Mouse (Mus musculus): Measurements from ENCODE around the gene Fxyd3. TPM values are rescaled to one million over a fixed set of nuclear protein-coding genes. Genes with fewer than 3 reads are reported as not detected.
A peak's percentile ranks its signal among the peaks of the same experiment; 100 is the strongest.

Gene Fxyd3
- polyA plus RNA-seq, 1 experiment = not detected

- WGBS = 92% methylated on average over 14 of the region's 14 CpGs
- Histone ChIP-seq H3K4me1 (ENCODE audit: control insufficient read depth, insufficient read depth, low read length) (0 out of 2 replicates have a peak, but pooled peaks cover 4% of the 10 kb centered on the region), H3K4me3 (ENCODE audit: insufficient read depth, low read depth, low read length) (no peak overlapping the region), H3K27ac (ENCODE audit: insufficient read depth, low read depth, low read length) (no peak overlapping the region)
- no peak for TF ChIP-seq POLR2A (IDR thresholded peaks at IDR 0.05; ENCODE audit: insufficient read depth, low read depth, low read length)
- no peak for TF ChIP-seq CTCF (IDR thresholded peaks at IDR 0.05; ENCODE audit: insufficient read depth, low read depth, low read length)
Measured at GRCm38 (mm10) chr7:31069491-31069890, 7.0 kb downstream of the Fxyd3 start.

GRCm38 (mm10) chr7:31067836-31068235 lies 8.7 kb downstream of the Fxyd3 start:
- TF ChIP-seq POLR2A (IDR thresholded peaks at IDR 0.05; ENCODE audit: insufficient read depth, low read depth, low read length) = no peak
- no peak for TF ChIP-seq CTCF (IDR thresholded peaks at IDR 0.05; ENCODE audit: insufficient read depth, low read depth, low read length)
- no peaks in the 10 kb centered on the region for H3K4me1 ChIP-seq (ENCODE audit: control insufficient read depth, insufficient read depth, low read length)
- H3K27ac ChIP-seq (ENCODE audit: insufficient read depth, low read depth, low read length) = no peak overlapping the region
- H3K4me3 ChIP-seq (ENCODE audit: insufficient read depth, low read depth, low read length) = no peak overlapping the region
- WGBS = 31% methylated on average over 5 of the region's 5 CpGs

GRCm38 (mm10) chr7:31063074-31063560 lies 13.4 kb downstream of the Fxyd3 start:
- 87% methylated on average over 12 of the region's 12 CpGs for WGBS
- Histone ChIP-seq H3K27ac (ENCODE audit: insufficient read depth, low read depth, low read length) (no peak overlapping the region), H3K4me1 (ENCODE audit: control insufficient read depth, insufficient read depth, low read length) (peaks cover 5% of the 10 kb centered on the region), H3K4me3 (ENCODE audit: insufficient read depth, low read depth, low read length) (no peak overlapping the region)
- TF ChIP-seq POLR2A (IDR thresholded peaks at IDR 0.05; ENCODE audit: insufficient read depth, low read depth, low read length) = no peak
- TF ChIP-seq CTCF (IDR thresholded peaks at IDR 0.05; ENCODE audit: insufficient read depth, low read depth, low read length) = no peak

GRCm38 (mm10) chr7:31060621-31061010 lies 15.9 kb downstream of the Fxyd3 start:
- Histone ChIP-seq H3K27ac (ENCODE audit: insufficient read depth, low read depth, low read length) (no peak overlapping the region), H3K4me1 (ENCODE audit: control insufficient read depth, insufficient read depth, low read length) (peaks cover 5% of the 10 kb centered on the region), H3K4me3 (ENCODE audit: insufficient read depth, low read depth, low read length) (no peak overlapping the region)
- 94% methylated on average over 7 of the region's 7 CpGs for WGBS
- no peak for TF ChIP-seq CTCF (IDR thresholded peaks at IDR 0.05; ENCODE audit: insufficient read depth, low read depth, low read length)
- no peak for TF ChIP-seq POLR2A (IDR thresholded peaks at IDR 0.05; ENCODE audit: insufficient read depth, low read depth, low read length)

- TF ChIP-seq CTCF (IDR thresholded peaks at IDR 0.05; ENCODE audit: insufficient read depth, low read depth, low read length) (no peak), POLR2A (IDR thresholded peaks at IDR 0.05; ENCODE audit: insufficient read depth, low read depth, low read length) (no peak)
- H3K4me3 ChIP-seq (ENCODE audit: insufficient read depth, low read depth, low read length) = 0 out of 2 replicates have a peak overlapping the region, but pooled peaks have one; percentile 2
- H3K4me1 ChIP-seq (ENCODE audit: control insufficient read depth, insufficient read depth, low read length) = peaks cover 5% of the 10 kb centered on the region
- 62% methylated on average over 11 of the region's 11 CpGs for WGBS
- no peak overlapping the region for H3K27ac ChIP-seq (ENCODE audit: insufficient read depth, low read depth, low read length)
Measured at GRCm38 (mm10) chr7:31059919-31060620, 16.4 kb downstream of the Fxyd3 start.

- Histone ChIP-seq H3K27ac (ENCODE audit: insufficient read depth, low read depth, low read length) (0 out of 2 replicates have a peak within 1 kb of the TSS, but pooled peaks have one; percentile 31), H3K4me3 (ENCODE audit: insufficient read depth, low read depth, low read length) (0 out of 2 replicates have a peak within 1 kb of the TSS, but pooled peaks have one; percentile 2), H3K4me1 (ENCODE audit: control insufficient read depth, insufficient read depth, low read length) (peaks cover 5% of the 10 kb centered on the region)
- no peak for TF ChIP-seq POLR2A (IDR thresholded peaks at IDR 0.05; ENCODE audit: insufficient read depth, low read depth, low read length)
- peak; percentile 85 for TF ChIP-seq CTCF (IDR thresholded peaks at IDR 0.05; ENCODE audit: insufficient read depth, low read depth, low read length)
- WGBS = 10% methylated on average over 2 of the region's 2 CpGs
Measured at GRCm38 (mm10) chr7:31059108-31059507, 17.4 kb downstream of the Fxyd3 start, which contains the start of gene Lgi4. Gene Lgi4, plus strand, starts transcription at chr7:31059342.

GRCm38 (mm10) chr7:31058211-31058610 lies 18.3 kb downstream of the Fxyd3 start:
- WGBS = 92% methylated on average over 6 of the region's 6 CpGs
- no peak for TF ChIP-seq POLR2A (IDR thresholded peaks at IDR 0.05; ENCODE audit: insufficient read depth, low read depth, low read length)
- TF ChIP-seq CTCF (IDR thresholded peaks at IDR 0.05; ENCODE audit: insufficient read depth, low read depth, low read length) = no peak
- peaks cover 7% of the 10 kb centered on the region for H3K4me1 ChIP-seq (ENCODE audit: control insufficient read depth, insufficient read depth, low read length)
- H3K27ac ChIP-seq (ENCODE audit: insufficient read depth, low read depth, low read length) = no peak overlapping the region
- H3K4me3 ChIP-seq (ENCODE audit: insufficient read depth, low read depth, low read length) = no peak overlapping the region

- TF ChIP-seq CTCF (IDR thresholded peaks at IDR 0.05; ENCODE audit: insufficient read depth, low read depth, low read length) (no peak), POLR2A (IDR thresholded peaks at IDR 0.05; ENCODE audit: insufficient read depth, low read depth, low read length) (no peak)
- no peak overlapping the region for H3K4me3 ChIP-seq (ENCODE audit: insufficient read depth, low read depth, low read length)
- WGBS = 86% methylated on average over 5 of the region's 5 CpGs
Measured at GRCm38 (mm10) chr7:31057730-31058129, 18.8 kb downstream of the Fxyd3 start.

GRCm38 (mm10) chr7:31057071-31057470 lies 19.4 kb downstream of the Fxyd3 start, which contains the start of gene Fxyd1:
Gene Fxyd1, minus strand, starts transcription at chr7:31057199.
- WGBS = 98% methylated on average over 2 of the region's 2 CpGs
- peaks cover 18% of the 10 kb centered on the region for H3K4me1 ChIP-seq (ENCODE audit: control insufficient read depth, insufficient read depth, low read length)
- TF ChIP-seq POLR2A (IDR thresholded peaks at IDR 0.05; ENCODE audit: insufficient read depth, low read depth, low read length) (no peak), CTCF (IDR thresholded peaks at IDR 0.05; ENCODE audit: insufficient read depth, low read depth, low read length) (no peak)
- H3K4me3 ChIP-seq (ENCODE audit: insufficient read depth, low read depth, low read length) = no peak within 1 kb of the TSS
- no peak within 1 kb of the TSS for H3K27ac ChIP-seq (ENCODE audit: insufficient read depth, low read depth, low read length)

More at GRCm38 (mm10) chr7:31057730-31058129, 18.8 kb downstream of the Fxyd3 start:
- peaks cover 12% of the 10 kb centered on the region for H3K4me1 ChIP-seq (ENCODE audit: control insufficient read depth, insufficient read depth, low read length)
- no peak overlapping the region for H3K27ac ChIP-seq (ENCODE audit: insufficient read depth, low read depth, low read length)

All from olfactory bulb, adult 2 months (tissue).